Mouse (Mus musculus): Measurements from ENCODE around the gene Abcc2. TPM values are rescaled to one million over a fixed set of nuclear protein-coding genes. Genes with fewer than 3 reads are reported as not detected.

Abcc2 gene
- polyA plus RNA-seq, 1 experiment from 2014 or later, result 0.06 TPM

- H3K4me2 ChIP-seq, result no peak overlapping the region
- no peaks in the 10 kb centered on the region for H3K9me3 ChIP-seq (replicated peaks)
- no peak for ATAC-seq (ENCODE audit: low FRiP score)
- H3K27ac ChIP-seq (replicated peaks), result no peak overlapping the region
- no peak overlapping the region for H3K4me3 ChIP-seq (replicated peaks)
- no peaks in the 10 kb centered on the region for H3K36me3 ChIP-seq
- H3K4me1 ChIP-seq, result no peaks in the 10 kb centered on the region
- H3K27me3 ChIP-seq (replicated peaks), result no peaks in the 10 kb centered on the region
- H3K9ac ChIP-seq (replicated peaks), result no peak overlapping the region
Observed at GRCm38 (mm10) chr19:43761543-43762256, 20.3 kb upstream of the Abcc2 start.

- H3K27me3 ChIP-seq (replicated peaks), result no peaks in the 10 kb centered on the region
- H3K27ac ChIP-seq (replicated peaks), result no peak overlapping the region
- H3K9ac ChIP-seq (replicated peaks), result no peak overlapping the region
- no peaks in the 10 kb centered on the region for H3K4me1 ChIP-seq
- no peak for ATAC-seq (ENCODE audit: low FRiP score)
- no peak overlapping the region for H3K4me2 ChIP-seq
- H3K4me3 ChIP-seq (replicated peaks), result no peak overlapping the region
- H3K36me3 ChIP-seq, result no peaks in the 10 kb centered on the region
- 77% methylated on average over 2 of the region's 2 CpGs for WGBS
- no peaks in the 10 kb centered on the region for H3K9me3 ChIP-seq (replicated peaks)
Observed at GRCm38 (mm10) chr19:43762410-43762809, 19.6 kb upstream of the Abcc2 start.

GRCm38 (mm10) chr19:43766451-43766850 is 15.5 kb upstream of the Abcc2 start:
- H3K9ac ChIP-seq (replicated peaks), result no peak overlapping the region
- no peaks in the 10 kb centered on the region for H3K27me3 ChIP-seq (replicated peaks)
- no peaks in the 10 kb centered on the region for H3K9me3 ChIP-seq (replicated peaks)
- no peak overlapping the region for H3K27ac ChIP-seq (replicated peaks)
- no peak overlapping the region for H3K4me2 ChIP-seq
- H3K4me1 ChIP-seq, result no peaks in the 10 kb centered on the region
- H3K36me3 ChIP-seq, result peaks cover 4% of the 10 kb centered on the region
- WGBS, result 87% methylated on average over 5 of the region's 5 CpGs
- no peak for ATAC-seq (ENCODE audit: low FRiP score)
- no peak overlapping the region for H3K4me3 ChIP-seq (replicated peaks)

- Histone ChIP-seq H3K9ac (replicated peaks) (no peak overlapping the region), H3K9me3 (replicated peaks) (no peaks in the 10 kb centered on the region), H3K36me3 (peaks cover 4% of the 10 kb centered on the region), H3K4me3 (replicated peaks) (no peak overlapping the region), H3K27me3 (replicated peaks) (no peaks in the 10 kb centered on the region), H3K4me2 (no peak overlapping the region), H3K4me1 (no peaks in the 10 kb centered on the region), H3K27ac (replicated peaks) (no peak overlapping the region)
- no peak for ATAC-seq (ENCODE audit: low FRiP score)
- 61% methylated on average over 9 of the region's 9 CpGs for WGBS
Observed at GRCm38 (mm10) chr19:43767549-43768322, 14.3 kb upstream of the Abcc2 start.

GRCm38 (mm10) chr19:43769366-43769960 is 12.5 kb upstream of the Abcc2 start:
- no peaks in the 10 kb centered on the region for H3K4me1 ChIP-seq
- H3K9ac ChIP-seq (replicated peaks), result no peak overlapping the region
- WGBS, result 88% methylated on average over 5 of the region's 5 CpGs
- no peaks in the 10 kb centered on the region for H3K27me3 ChIP-seq (replicated peaks)
- no peak for ATAC-seq (ENCODE audit: low FRiP score)
- H3K9me3 ChIP-seq (replicated peaks), result no peaks in the 10 kb centered on the region
- H3K27ac ChIP-seq (replicated peaks), result no peak overlapping the region
- H3K4me3 ChIP-seq (replicated peaks), result no peak overlapping the region
- peaks cover 4% of the 10 kb centered on the region for H3K36me3 ChIP-seq
- H3K4me2 ChIP-seq, result no peak overlapping the region

GRCm38 (mm10) chr19:43770584-43770983 is 11.4 kb upstream of the Abcc2 start:
- no peak for ATAC-seq (ENCODE audit: low FRiP score)
- WGBS, result 93% methylated on average over 4 of the region's 4 CpGs

GRCm38 (mm10) chr19:43771499-43771969 is 10.5 kb upstream of the Abcc2 start:
- no peak overlapping the region for H3K9ac ChIP-seq (replicated peaks)
- peaks cover 4% of the 10 kb centered on the region for H3K36me3 ChIP-seq
- H3K4me2 ChIP-seq, result no peak overlapping the region
- no peak overlapping the region for H3K27ac ChIP-seq (replicated peaks)
- no peaks in the 10 kb centered on the region for H3K27me3 ChIP-seq (replicated peaks)
- no peaks in the 10 kb centered on the region for H3K9me3 ChIP-seq (replicated peaks)
- H3K4me1 ChIP-seq, result no peaks in the 10 kb centered on the region
- WGBS, result 91% methylated on average over 5 of the region's 5 CpGs
- no peak for ATAC-seq (ENCODE audit: low FRiP score)
- H3K4me3 ChIP-seq (replicated peaks), result no peak overlapping the region

More at GRCm38 (mm10) chr19:43770584-43770983, 11.4 kb upstream of the Abcc2 start:
- Histone ChIP-seq H3K36me3 (peaks cover 4% of the 10 kb centered on the region), H3K4me1 (no peaks in the 10 kb centered on the region), H3K9ac (replicated peaks) (no peak overlapping the region), H3K27me3 (replicated peaks) (no peaks in the 10 kb centered on the region), H3K9me3 (replicated peaks) (no peaks in the 10 kb centered on the region), H3K4me3 (replicated peaks) (no peak overlapping the region), H3K4me2 (no peak overlapping the region), H3K27ac (replicated peaks) (no peak overlapping the region)

GRCm38 (mm10) chr19:43772311-43772710 is 9.7 kb upstream of the Abcc2 start:
- Histone ChIP-seq H3K27me3 (replicated peaks) (no peaks in the 10 kb centered on the region), H3K9ac (replicated peaks) (no peak overlapping the region), H3K36me3 (peaks cover 4% of the 10 kb centered on the region), H3K4me1 (no peaks in the 10 kb centered on the region), H3K27ac (replicated peaks) (no peak overlapping the region), H3K4me3 (replicated peaks) (no peak overlapping the region), H3K4me2 (no peak overlapping the region), H3K9me3 (replicated peaks) (no peaks in the 10 kb centered on the region)
- ATAC-seq (ENCODE audit: low FRiP score), result no peak
- 65% methylated on average over 6 of the region's 6 CpGs for WGBS

- 82% methylated on average over 10 of the region's 10 CpGs for WGBS
- H3K9me3 ChIP-seq (replicated peaks), result no peaks in the 10 kb centered on the region
- H3K27ac ChIP-seq (replicated peaks), result no peak overlapping the region
- H3K4me3 ChIP-seq (replicated peaks), result no peak overlapping the region
- H3K27me3 ChIP-seq (replicated peaks), result no peaks in the 10 kb centered on the region
- H3K9ac ChIP-seq (replicated peaks), result no peak overlapping the region
- no peaks in the 10 kb centered on the region for H3K4me1 ChIP-seq
- no peak overlapping the region for H3K4me2 ChIP-seq
- ATAC-seq (ENCODE audit: low FRiP score), result no peak
- H3K36me3 ChIP-seq, result no peaks in the 10 kb centered on the region
Observed at GRCm38 (mm10) chr19:43775433-43775832, 6.6 kb upstream of the Abcc2 start.

GRCm38 (mm10) chr19:43776561-43776960 is 5.4 kb upstream of the Abcc2 start:
- ATAC-seq (ENCODE audit: low FRiP score), result no peak
- Histone ChIP-seq H3K4me1 (no peaks in the 10 kb centered on the region), H3K9ac (replicated peaks) (no peak overlapping the region), H3K36me3 (no peaks in the 10 kb centered on the region), H3K4me3 (replicated peaks) (no peak overlapping the region), H3K4me2 (no peak overlapping the region), H3K27me3 (replicated peaks) (no peaks in the 10 kb centered on the region), H3K9me3 (replicated peaks) (no peaks in the 10 kb centered on the region), H3K27ac (replicated peaks) (no peak overlapping the region)
- WGBS, result 79% methylated on average over 4 of the region's 4 CpGs

GRCm38 (mm10) chr19:43777308-43777707 is 4.7 kb upstream of the Abcc2 start:
- Histone ChIP-seq H3K9me3 (replicated peaks) (no peaks in the 10 kb centered on the region), H3K27me3 (replicated peaks) (no peaks in the 10 kb centered on the region), H3K27ac (replicated peaks) (no peak overlapping the region), H3K4me2 (no peak overlapping the region), H3K36me3 (no peaks in the 10 kb centered on the region), H3K4me1 (no peaks in the 10 kb centered on the region), H3K9ac (replicated peaks) (no peak overlapping the region), H3K4me3 (replicated peaks) (no peak overlapping the region)
- no peak for ATAC-seq (ENCODE audit: low FRiP score)
- WGBS, result 70% methylated on average over 2 of the region's 2 CpGs

- Histone ChIP-seq H3K4me2 (no peak overlapping the region), H3K4me1 (no peaks in the 10 kb centered on the region), H3K9ac (replicated peaks) (no peak overlapping the region), H3K27me3 (replicated peaks) (no peaks in the 10 kb centered on the region), H3K9me3 (replicated peaks) (no peaks in the 10 kb centered on the region), H3K27ac (replicated peaks) (no peak overlapping the region), H3K4me3 (replicated peaks) (no peak overlapping the region), H3K36me3 (no peaks in the 10 kb centered on the region)
- 95% methylated on average over 5 of the region's 5 CpGs for WGBS
- no peak for ATAC-seq (ENCODE audit: low FRiP score)
Observed at GRCm38 (mm10) chr19:43780391-43780790, 1.6 kb upstream of the Abcc2 start.

Data from neural tube, embryonic 15.5 days (tissue).